Mouse (Mus musculus): ENCODE measurements around the gene Gm3727.
"Not testable (repeated sequence)": the region's sequence is repeated elsewhere in the genome, so short reads cannot be mapped to it uniquely, and the experiment has no call there.

The Gm3727 gene

GRCm38 (mm10) chr14:7264614-7265013, at the start of gene Gm3727:
Gene Gm3727 (minus strand): TSS chr14:7264714.
- not testable (repeated sequence) for DNase-seq

DNA sequence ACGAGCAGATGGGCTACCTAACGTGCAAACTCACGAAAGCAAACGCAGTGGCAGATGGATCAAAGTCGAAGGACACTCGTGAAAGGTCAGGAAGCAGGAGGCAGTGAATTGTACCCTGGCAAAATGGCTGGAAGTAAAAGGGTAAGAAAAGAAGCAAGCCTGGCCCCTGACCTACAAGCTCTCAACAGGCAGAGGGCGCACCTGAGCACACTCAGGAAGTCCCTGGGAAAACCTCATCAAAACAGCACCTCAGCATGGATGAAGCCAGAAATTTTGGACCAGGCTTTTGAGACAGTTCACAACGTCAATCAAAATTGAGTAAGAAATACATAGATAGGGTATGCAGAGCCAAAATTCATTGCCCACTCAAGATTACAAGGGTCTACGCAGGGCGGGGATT, 21.0 kb downstream of the Gm3727 start:
- peak in 1 of 2 experiments; percentile 0 for DNase-seq
